Mouse (Mus musculus) spleen, adult 2 months (tissue): ENCODE results near the gene Mx1.

Source experiments
- CTCF ChIP-seq: fragments of 200-500 bp; IDR thresholded peaks from 2 replicates; pipeline ENCODE4 v1.5.1; 2011; ENCODE audit warnings: mild to moderate bottlenecking, inconsistent platforms; ENCODE audit not compliant: insufficient read depth, insufficient read length, insufficient replicate concordance; ENCODE audit errors: extremely low read depth
- POLR2A ChIP-seq: fragments of 200-500 bp; IDR thresholded peaks from 2 replicates; pipeline ENCODE4 v1.6.1; 2011; ENCODE audit warnings: low read depth, low read length, inconsistent platforms

DNA sequence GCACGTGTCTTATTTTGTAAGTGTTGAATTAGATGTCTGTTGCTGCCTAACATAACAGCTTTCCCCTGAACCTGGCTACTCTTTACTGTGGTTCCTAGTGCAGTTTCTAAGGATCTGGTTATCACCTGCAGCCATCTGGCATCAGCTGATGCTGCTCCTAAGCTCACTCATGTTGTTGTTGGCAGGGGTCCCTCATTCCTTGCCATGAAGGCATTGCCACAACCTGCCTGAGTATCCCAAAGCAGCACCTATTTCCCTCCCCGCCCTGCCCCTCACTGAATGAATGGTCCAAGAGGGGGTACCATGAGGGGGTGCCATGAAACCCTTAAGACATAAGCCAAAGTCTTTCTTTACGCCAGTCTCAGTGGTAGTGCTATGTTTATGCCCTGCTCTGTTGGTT, 34.7 kb downstream of the Mx1 start:
- TF ChIP-seq CTCF (no peak), POLR2A (no peak)
